Mouse (Mus musculus) kidney, embryonic 14.5 days (tissue): ENCODE measurements around the gene Ehmt2. TPM values are rescaled to one million over a fixed set of nuclear protein-coding genes. Genes with fewer than 3 reads are reported as not detected.

Source experiments
- ATAC-seq: fragments of 200-750 bp; cut with Nextera tagmentation; 2 replicates; pipeline ENCODE4 v1.8.0; 2017; ENCODE audit warnings: moderate number of reproducible peaks, mild to moderate bottlenecking, moderate TSS enrichment, moderate library complexity; ENCODE audit not compliant: low FRiP score, low TSS enrichment
- H3K27ac ChIP-seq: fragments of 300-500 bp; sonication (generic); 2 replicates; pipeline ENCODE4 v1.5.1; 2014; ENCODE audit warnings: low read depth, mild to moderate bottlenecking, low read length, moderate library complexity, mixed read lengths
- H3K27me3 ChIP-seq: fragments of 300-500 bp; sonication (generic); 2 replicates; pipeline ENCODE4 v1.6.1; 2014; ENCODE audit warnings: mild to moderate bottlenecking, low read length; ENCODE audit not compliant: control insufficient read depth, insufficient read depth
- H3K36me3 ChIP-seq: fragments of 300-500 bp; sonication (generic); 2 replicates; pipeline ENCODE4 v1.6.1; 2014; ENCODE audit warnings: low read length, mixed read lengths; ENCODE audit not compliant: control insufficient read depth, insufficient read depth
- H3K4me1 ChIP-seq: fragments of 300-500 bp; sonication (generic); 2 replicates; pipeline ENCODE4 v1.6.1; 2014; ENCODE audit warnings: low read length, mixed read lengths; ENCODE audit not compliant: control insufficient read depth, insufficient read depth
- H3K4me2 ChIP-seq: fragments of 300-500 bp; sonication (generic); replicated peaks from 2 replicates; pipeline ENCODE4 v1.6.1; 2014; ENCODE audit warnings: low read depth, mild to moderate bottlenecking, low read length
- H3K4me3 ChIP-seq: fragments of 300-500 bp; sonication (generic); 2 replicates; pipeline ENCODE4 v1.5.1; 2014; ENCODE audit warnings: mild to moderate bottlenecking, low read length
- H3K9ac ChIP-seq: fragments of 300-500 bp; sonication (generic); 2 replicates; pipeline ENCODE4 v1.6.1; 2014; ENCODE audit warnings: low read depth, mild to moderate bottlenecking, low read length, moderate library complexity
- H3K9me3 ChIP-seq: fragments of 300-500 bp; sonication (generic); 2 replicates; pipeline ENCODE4 v1.6.1; 2016; ENCODE audit warnings: low read length; ENCODE audit not compliant: control insufficient read depth
- WGBS: fragments of 180-500 bp; shearing (Covaris S2); extraction: QIAGEN DNeasy Blood & Tissue Kit; methylation state at CpG from one replicate; pipeline ENCODE4 v1.1.7; 2014; 5-methylcytosine and 5-hydroxymethylcytosine counted together
- polyA plus RNA-seq: library from polyadenylated mRNA; unstranded; fragments of >200 nt; fragmentation: Nextera tagmentation; extraction: Ambion mirVana; gene quantifications from 2 replicates; pipeline ENCODE4 v1.2.1, GENCODE M21; 2014

The Ehmt2 gene
- polyA plus RNA-seq, 1 experiment from 2014 or later: 76.9 TPM

GRCm38 (mm10) chr17:34927306-34928019 is 29.2 kb downstream of the Ehmt2 start:
- ATAC-seq: no peak
- H3K4me2 ChIP-seq: no peak overlapping the region

GRCm38 (mm10) chr17:34928841-34929240 is 30.6 kb downstream of the Ehmt2 start:
- no peaks in the 10 kb centered on the region for H3K9me3 ChIP-seq
- H3K4me1 ChIP-seq: peaks cover 9% of the 10 kb centered on the region; the same call in 1 of the 2 replicates
- no peak overlapping the region for H3K4me2 ChIP-seq
- no peak overlapping the region for H3K27ac ChIP-seq
- no peak for ATAC-seq
- no peak overlapping the region for H3K4me3 ChIP-seq
- no peaks in the 10 kb centered on the region for H3K27me3 ChIP-seq
- no peaks in the 10 kb centered on the region for H3K36me3 ChIP-seq
- WGBS: 70% methylated on average over 4 of the region's 4 CpGs
- H3K9ac ChIP-seq: no peak overlapping the region

More at GRCm38 (mm10) chr17:34927306-34928019, 29.2 kb downstream of the Ehmt2 start:
- WGBS: 85% methylated on average over 18 of the region's 18 CpGs
- no peak overlapping the region for H3K4me3 ChIP-seq
- H3K9me3 ChIP-seq: no peaks in the 10 kb centered on the region
- peaks cover 8% of the 10 kb centered on the region; the same call in 1 of the 2 replicates for H3K4me1 ChIP-seq
- H3K27me3 ChIP-seq: no peaks in the 10 kb centered on the region
- no peaks in the 10 kb centered on the region for H3K36me3 ChIP-seq
- H3K9ac ChIP-seq: no peak overlapping the region
- no peak overlapping the region for H3K27ac ChIP-seq

- H3K27ac ChIP-seq: no peak within 1 kb of the TSS
- peak; percentile 97 for ATAC-seq
- WGBS: under 1% methylated on average over 33 of the region's 38 CpGs
Measured at GRCm38 (mm10) chr17:34931061-34931734, 32.9 kb downstream of the Ehmt2 start, which contains the start of gene Neu1. Gene Neu1 (plus strand): TSS chr17:34931253.

GRCm38 (mm10) chr17:34931735-34932098 is 33.4 kb downstream of the Ehmt2 start:
- Histone ChIP-seq H3K4me1 (peaks cover 9% of the 10 kb centered on the region; the same call in 1 of the 2 replicates), H3K4me3 (peak overlapping the region; percentile 58), H3K4me2 (peak overlapping the region; percentile 97), H3K36me3 (peaks cover 9% of the 10 kb centered on the region; the same call in 1 of the 2 replicates), H3K9ac (peak overlapping the region; percentile 68), H3K9me3 (no peaks in the 10 kb centered on the region), H3K27me3 (no peaks in the 10 kb centered on the region), H3K27ac (no peak overlapping the region)
- 17% methylated on average over 14 of the region's 14 CpGs for WGBS
- no peak; the same call in 1 of the 2 replicates for ATAC-seq

More at GRCm38 (mm10) chr17:34931061-34931734, 32.9 kb downstream of the Ehmt2 start, which contains the start of gene Neu1:
- Histone ChIP-seq H3K4me1 (peaks cover 9% of the 10 kb centered on the region; the same call in 1 of the 2 replicates), H3K36me3 (peaks cover 9% of the 10 kb centered on the region; the same call in 1 of the 2 replicates), H3K4me2 (peak within 1 kb of the TSS; percentile 97), H3K4me3 (peak within 1 kb of the TSS; percentile 58), H3K9me3 (no peaks in the 10 kb centered on the region), H3K9ac (peak within 1 kb of the TSS; percentile 68), H3K27me3 (no peaks in the 10 kb centered on the region)

GRCm38 (mm10) chr17:34932287-34932686 is 34.0 kb downstream of the Ehmt2 start:
- Histone ChIP-seq H3K27me3 (no peaks in the 10 kb centered on the region), H3K9ac (peak overlapping the region; percentile 68)

GRCm38 (mm10) chr17:34934031-34934430 is 35.8 kb downstream of the Ehmt2 start:
- 66% methylated on average over 22 of the region's 24 CpGs for WGBS
- no peak overlapping the region for H3K9ac ChIP-seq
- no peaks in the 10 kb centered on the region for H3K9me3 ChIP-seq
- peaks cover 9% of the 10 kb centered on the region; the same call in 1 of the 2 replicates for H3K36me3 ChIP-seq
- H3K4me1 ChIP-seq: peaks cover 9% of the 10 kb centered on the region; the same call in 1 of the 2 replicates
- ATAC-seq: no peak
- H3K27me3 ChIP-seq: no peaks in the 10 kb centered on the region
- H3K4me2 ChIP-seq: no peak overlapping the region
- no peak overlapping the region for H3K4me3 ChIP-seq
- H3K27ac ChIP-seq: no peak overlapping the region

More at GRCm38 (mm10) chr17:34932287-34932686, 34.0 kb downstream of the Ehmt2 start:
- Histone ChIP-seq H3K4me2 (peak overlapping the region; percentile 97), H3K4me1 (peaks cover 9% of the 10 kb centered on the region; the same call in 1 of the 2 replicates), H3K36me3 (peaks cover 9% of the 10 kb centered on the region; the same call in 1 of the 2 replicates), H3K9me3 (no peaks in the 10 kb centered on the region), H3K4me3 (peak overlapping the region; percentile 58), H3K27ac (no peak overlapping the region)
- 79% methylated on average over 8 of the region's 8 CpGs for WGBS
- ATAC-seq: no peak

- Histone ChIP-seq H3K9me3 (no peaks in the 10 kb centered on the region), H3K9ac (no peak overlapping the region), H3K36me3 (peaks cover 9% of the 10 kb centered on the region; the same call in 1 of the 2 replicates), H3K4me1 (peaks cover 9% of the 10 kb centered on the region; the same call in 1 of the 2 replicates), H3K27me3 (no peaks in the 10 kb centered on the region), H3K4me2 (no peak overlapping the region), H3K27ac (no peak overlapping the region), H3K4me3 (no peak overlapping the region)
- WGBS: 49% methylated on average over 8 of the region's 8 CpGs
- ATAC-seq: no peak
Measured at GRCm38 (mm10) chr17:34934830-34935229, 36.6 kb downstream of the Ehmt2 start.

- H3K36me3 ChIP-seq: peaks cover 9% of the 10 kb centered on the region; the same call in 1 of the 2 replicates
- 87% methylated on average over 6 of the region's 6 CpGs for WGBS
- no peak overlapping the region for H3K9ac ChIP-seq
- H3K27ac ChIP-seq: no peak overlapping the region
- H3K4me3 ChIP-seq: no peak overlapping the region
- no peaks in the 10 kb centered on the region for H3K27me3 ChIP-seq
- ATAC-seq: no peak
- H3K9me3 ChIP-seq: no peaks in the 10 kb centered on the region
- H3K4me1 ChIP-seq: 0 out of 2 replicates have a peak, but pooled peaks cover 5% of the 10 kb centered on the region
- H3K4me2 ChIP-seq: no peak overlapping the region
Measured at GRCm38 (mm10) chr17:34937960-34938505, 39.8 kb downstream of the Ehmt2 start.
